Mouse (Mus musculus) stomach, embryonic 15.5 days (tissue): Measurements from ENCODE around the gene Chn2. TPM values are rescaled to one million over a fixed set of nuclear protein-coding genes. Genes with fewer than 3 reads are reported as not detected.

Source experiments
- ATAC-seq: fragments of 200-750 bp; cut with Nextera tagmentation; 2 replicates; pipeline ENCODE4 v1.8.0; 2017; ENCODE audit warnings: low read depth, moderate number of reproducible peaks, moderate TSS enrichment; ENCODE audit not compliant: insufficient read depth, low FRiP score
- H3K27ac ChIP-seq: fragments of 300-500 bp; sonication (generic); 2 replicates; pipeline ENCODE4 v1.5.1; 2015; ENCODE audit warnings: mild to moderate bottlenecking, inconsistent platforms
- H3K27me3 ChIP-seq: fragments of 300-500 bp; sonication (generic); replicated peaks from 2 replicates; pipeline ENCODE4 v1.6.1; 2015; ENCODE audit warnings: inconsistent platforms
- H3K36me3 ChIP-seq: fragments of 300-500 bp; sonication (generic); 2 replicates; pipeline ENCODE4 v1.6.1; 2015; ENCODE audit warnings: inconsistent platforms
- H3K4me1 ChIP-seq: fragments of 300-500 bp; sonication (generic); 2 replicates; pipeline ENCODE4 v1.6.1; 2015; ENCODE audit warnings: inconsistent platforms
- H3K4me2 ChIP-seq: fragments of 300-500 bp; sonication (generic); 2 replicates; pipeline ENCODE4 v1.6.1; 2015; ENCODE audit warnings: mild to moderate bottlenecking, inconsistent platforms
- H3K4me3 ChIP-seq: fragments of 300-500 bp; sonication (generic); replicated peaks from 2 replicates; pipeline ENCODE4 v1.5.1; 2015; ENCODE audit warnings: inconsistent platforms
- H3K9ac ChIP-seq: fragments of 300-500 bp; sonication (generic); 2 replicates; pipeline ENCODE4 v1.6.1; 2015; ENCODE audit warnings: inconsistent platforms
- H3K9me3 ChIP-seq: fragments of 300-500 bp; sonication (generic); 2 replicates; pipeline ENCODE4 v1.6.1; 2016; ENCODE audit warnings: inconsistent platforms
- WGBS: fragments of 180-500 bp; shearing (Covaris S2); methylation state at CpG from one replicate; pipeline ENCODE4 v1.1.7; 2015; 5-methylcytosine and 5-hydroxymethylcytosine counted together
- polyA plus RNA-seq: library from polyadenylated mRNA; unstranded; fragments of >200 nt; fragmentation: Nextera tagmentation; extraction: Ambion mirVana; gene quantifications from 2 replicates; pipeline ENCODE4 v1.2.1, GENCODE M21; 2015

Chn2 gene
- polyA plus RNA-seq, 1 experiment from 2014 or later = 15.6 TPM

DNA sequence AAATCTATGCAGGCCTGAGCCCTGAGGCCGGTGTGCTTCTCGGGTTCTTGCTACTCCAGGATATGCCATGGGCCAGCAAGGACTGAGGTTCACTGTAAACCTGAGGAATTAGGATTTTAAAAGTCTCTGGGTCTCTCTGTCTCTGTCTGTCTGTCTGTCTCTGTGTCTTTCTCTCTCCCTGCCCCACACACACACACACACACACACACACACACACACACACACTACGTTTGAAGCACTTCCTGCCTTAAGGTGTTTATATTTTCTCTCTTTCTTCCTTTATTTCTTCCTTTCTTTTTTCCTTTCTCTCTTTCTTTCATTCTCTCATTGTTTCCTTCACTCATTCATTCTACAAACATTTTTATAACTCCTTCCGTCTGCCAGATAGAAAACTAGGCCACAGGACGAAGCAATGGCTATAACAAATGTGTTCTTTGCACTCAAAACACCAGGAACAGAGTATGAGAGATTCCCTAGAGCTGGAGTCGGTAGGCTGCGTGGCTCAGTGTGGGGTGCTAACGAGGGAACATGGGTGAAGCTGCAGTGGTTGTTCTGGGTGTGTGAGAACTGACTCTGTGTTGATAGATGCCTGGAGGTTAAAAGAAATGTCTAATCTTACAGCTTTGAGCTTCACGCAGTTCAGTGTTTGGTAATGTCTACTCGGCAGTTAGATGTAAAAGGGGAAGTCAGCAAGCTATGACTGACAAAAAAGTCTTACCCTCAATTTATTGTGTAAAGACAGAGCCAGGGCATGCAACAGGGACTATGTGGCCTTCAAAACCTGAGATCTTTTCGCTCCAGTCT is 103.7 kb downstream of the Chn2 start:
- H3K9ac ChIP-seq = no peak overlapping the region
- WGBS = 66% methylated on average over 11 of the region's 11 CpGs
- H3K36me3 ChIP-seq = no peaks in the 10 kb centered on the region
- no peaks in the 10 kb centered on the region for H3K9me3 ChIP-seq
- no peak for ATAC-seq
- no peaks in the 10 kb centered on the region for H3K4me1 ChIP-seq
- H3K27ac ChIP-seq = no peak overlapping the region
- no peaks in the 10 kb centered on the region for H3K27me3 ChIP-seq
- H3K4me3 ChIP-seq = no peak overlapping the region
- H3K4me2 ChIP-seq = no peak overlapping the region

DNA sequence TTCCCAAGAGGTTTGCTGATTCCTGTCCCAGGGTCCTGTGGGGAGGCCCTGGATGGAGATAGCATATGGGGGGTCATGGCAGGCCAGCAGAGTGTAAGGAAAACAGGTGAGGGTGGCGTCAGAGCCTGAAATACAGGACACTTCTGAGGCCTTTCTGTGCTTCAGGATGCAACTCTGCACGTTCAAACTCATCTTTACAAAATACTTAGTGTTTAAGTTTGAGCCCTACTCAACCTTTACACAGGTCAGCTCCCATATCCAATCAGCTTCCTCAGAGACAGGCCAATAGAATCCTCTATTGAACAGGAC is 104.3 kb downstream of the Chn2 start:
- H3K27ac ChIP-seq = no peak overlapping the region

DNA sequence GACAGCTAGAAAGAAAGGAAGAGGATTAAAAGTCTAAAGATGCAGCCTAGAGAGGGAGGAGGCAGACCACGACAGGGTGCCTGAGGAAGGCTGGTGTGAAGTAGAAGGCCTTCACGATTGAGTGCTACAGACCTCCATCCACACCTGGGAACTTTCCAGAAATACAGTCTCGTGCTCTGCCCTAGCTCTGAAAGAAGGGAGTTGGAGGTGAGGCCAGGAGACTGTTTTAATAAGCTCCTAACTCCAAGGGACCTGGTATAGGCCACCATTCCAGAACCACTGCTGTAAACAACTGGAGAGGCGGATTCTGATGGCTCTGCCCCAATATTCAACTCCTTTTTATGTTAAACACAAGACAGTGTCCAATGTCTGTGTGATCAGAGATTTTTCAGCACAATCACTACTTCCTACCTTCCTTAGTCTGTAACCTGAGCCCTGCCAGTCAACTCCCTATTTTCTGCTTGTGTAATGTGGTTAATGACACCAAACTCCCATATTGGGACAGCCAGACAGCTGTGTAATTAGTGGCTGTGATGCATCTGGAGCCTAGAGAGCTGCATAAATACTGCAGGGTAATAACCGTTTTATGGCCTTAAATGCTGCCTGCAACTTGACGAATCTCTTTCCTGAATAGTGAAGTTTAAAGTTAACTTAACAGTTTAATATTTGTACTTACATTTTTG is 109.6 kb downstream of the Chn2 start:
- H3K4me1 ChIP-seq = no peaks in the 10 kb centered on the region
- H3K4me3 ChIP-seq = no peak overlapping the region
- no peak for ATAC-seq

More for the DNA sequence above, 104.3 kb downstream of the Chn2 start:
- ATAC-seq = no peak
- Histone ChIP-seq H3K9ac (no peak overlapping the region), H3K4me3 (no peak overlapping the region), H3K4me1 (no peaks in the 10 kb centered on the region), H3K27me3 (no peaks in the 10 kb centered on the region), H3K4me2 (no peak overlapping the region), H3K36me3 (no peaks in the 10 kb centered on the region), H3K9me3 (no peaks in the 10 kb centered on the region)
- 74% methylated on average over 2 of the region's 2 CpGs for WGBS

DNA sequence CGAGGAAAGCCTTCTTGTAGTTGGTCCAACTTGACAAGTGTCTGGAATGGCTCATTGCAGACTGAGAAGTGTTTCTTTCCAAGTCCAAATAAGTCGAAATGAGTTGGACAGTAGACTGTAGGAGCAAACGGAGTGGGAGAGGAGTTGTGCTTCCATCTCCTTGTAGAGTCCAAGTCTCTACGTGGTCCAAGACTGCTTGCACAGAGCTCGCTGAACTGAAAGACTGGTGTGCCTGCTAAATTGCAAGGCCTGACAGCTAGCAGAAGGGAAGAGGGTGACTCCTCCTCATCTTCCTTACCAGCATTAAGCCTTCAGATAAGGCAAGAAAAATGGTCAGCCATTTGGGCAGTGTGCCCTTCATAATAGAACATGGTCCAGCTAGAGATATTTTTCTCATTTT is 111.5 kb downstream of the Chn2 start:
- Histone ChIP-seq H3K4me1 (no peaks in the 10 kb centered on the region), H3K27me3 (no peaks in the 10 kb centered on the region), H3K36me3 (no peaks in the 10 kb centered on the region), H3K27ac (peak overlapping the region; percentile 36; the same call in 1 of the 2 replicates), H3K4me2 (no peak overlapping the region), H3K9me3 (no peaks in the 10 kb centered on the region), H3K9ac (no peak overlapping the region), H3K4me3 (no peak overlapping the region)
- WGBS = 49% methylated on average over 5 of the region's 5 CpGs
- ATAC-seq = peak; percentile 80; the same call in 1 of the 2 replicates

More for the DNA sequence above, 109.6 kb downstream of the Chn2 start:
- no peaks in the 10 kb centered on the region for H3K36me3 ChIP-seq
- H3K9ac ChIP-seq = no peak overlapping the region
- H3K9me3 ChIP-seq = no peaks in the 10 kb centered on the region
- 59% methylated on average over 6 of the region's 6 CpGs for WGBS
- H3K27me3 ChIP-seq = no peaks in the 10 kb centered on the region
- H3K27ac ChIP-seq = peak overlapping the region; percentile 64
- H3K4me2 ChIP-seq = no peak overlapping the region

DNA sequence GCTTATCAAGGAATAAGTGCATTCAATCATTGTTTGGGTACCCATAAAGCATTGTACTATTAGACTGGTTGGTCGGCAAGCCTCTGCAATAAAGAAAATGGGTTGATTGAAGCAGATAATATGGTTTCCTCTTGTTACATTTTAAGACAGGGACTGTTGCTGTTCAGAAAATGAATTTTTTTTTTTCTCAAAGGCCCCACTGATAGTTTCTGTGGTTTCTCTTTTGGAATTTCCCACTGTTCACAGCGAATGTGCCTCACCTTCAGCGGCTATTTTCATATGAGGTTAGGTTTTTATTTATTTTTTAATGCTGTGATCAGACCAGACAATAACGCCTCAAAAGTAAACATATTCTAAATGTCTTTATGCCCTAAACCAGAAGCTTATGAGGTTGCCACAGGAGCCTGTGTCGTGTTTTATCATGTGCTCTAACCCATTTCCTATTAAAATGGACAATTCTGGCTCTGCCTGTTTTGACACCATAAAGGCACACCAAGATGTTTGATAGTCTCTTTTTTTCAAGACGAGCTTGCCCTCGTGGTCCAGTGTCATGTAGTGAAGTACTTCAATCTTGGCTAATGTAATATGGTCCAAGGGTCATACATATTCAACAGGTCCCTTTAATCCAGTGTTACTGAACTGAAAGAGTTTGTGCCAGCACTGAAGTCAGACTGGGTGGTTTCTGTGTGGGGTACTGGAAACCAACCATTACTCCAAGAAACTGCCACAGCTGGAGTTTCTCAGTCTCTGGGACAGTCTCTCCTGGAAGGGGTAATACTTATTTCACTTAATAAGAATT is 112.3 kb downstream of the Chn2 start:
- no peak overlapping the region for H3K4me2 ChIP-seq
- no peak overlapping the region for H3K9ac ChIP-seq
- no peaks in the 10 kb centered on the region for H3K4me1 ChIP-seq
- H3K9me3 ChIP-seq = no peaks in the 10 kb centered on the region
- H3K36me3 ChIP-seq = no peaks in the 10 kb centered on the region
- peak overlapping the region; percentile 66; the same call in 1 of the 2 replicates for H3K27ac ChIP-seq
- H3K27me3 ChIP-seq = no peaks in the 10 kb centered on the region
- ATAC-seq = no peak
- 54% methylated on average over 7 of the region's 7 CpGs for WGBS
- no peak overlapping the region for H3K4me3 ChIP-seq

DNA sequence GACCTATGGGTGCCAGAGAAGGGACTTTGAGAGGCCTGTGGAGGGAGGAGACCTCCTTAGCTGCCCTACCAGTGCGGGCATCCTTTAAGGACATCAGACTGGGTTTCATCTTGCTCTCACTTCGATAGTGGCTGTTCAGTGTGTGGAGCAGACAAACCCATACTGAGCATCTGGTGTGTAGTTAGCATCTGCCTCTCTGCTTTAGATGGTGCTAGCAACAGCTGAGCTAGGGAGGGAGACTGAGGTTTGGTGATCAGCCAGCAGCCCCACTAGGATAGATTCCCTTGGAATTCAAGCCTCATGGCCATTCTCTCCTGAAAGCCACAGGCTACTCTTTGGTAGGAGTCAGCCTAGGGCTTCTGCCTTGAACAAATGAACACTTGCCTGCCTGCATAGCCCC is 117.7 kb downstream of the Chn2 start:
- H3K4me1 ChIP-seq = peaks cover 17% of the 10 kb centered on the region
- H3K4me2 ChIP-seq = no peak overlapping the region
- 86% methylated on average over 2 of the region's 2 CpGs for WGBS
- H3K27me3 ChIP-seq = no peaks in the 10 kb centered on the region
- no peak overlapping the region for H3K9ac ChIP-seq
- H3K9me3 ChIP-seq = no peaks in the 10 kb centered on the region
- ATAC-seq = no peak
- no peak overlapping the region for H3K4me3 ChIP-seq
- no peaks in the 10 kb centered on the region for H3K36me3 ChIP-seq
- no peak overlapping the region for H3K27ac ChIP-seq

DNA sequence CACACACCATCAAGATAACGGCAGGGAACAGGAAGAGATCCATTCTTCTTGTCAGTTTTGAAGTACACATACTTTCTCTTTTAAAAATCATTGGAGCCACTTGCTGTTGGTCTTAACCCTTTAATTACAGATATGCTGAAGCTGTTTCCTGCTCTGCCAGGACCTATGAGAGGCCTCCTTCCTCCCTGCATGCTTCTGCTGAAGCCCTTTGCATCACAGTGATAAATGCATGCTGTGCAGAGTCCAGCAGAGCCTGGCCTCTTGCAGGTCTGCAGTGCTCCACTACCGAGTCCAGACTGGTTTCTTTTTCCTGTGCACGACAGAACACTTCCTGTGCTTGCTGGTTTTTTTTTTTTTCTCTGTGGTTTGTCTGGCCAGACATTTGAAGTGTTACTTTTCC is 119.0 kb downstream of the Chn2 start:
- 9% methylated on average over 3 of the region's 3 CpGs for WGBS
- Histone ChIP-seq H3K9ac (no peak overlapping the region), H3K4me2 (peak overlapping the region; percentile 22)

DNA sequence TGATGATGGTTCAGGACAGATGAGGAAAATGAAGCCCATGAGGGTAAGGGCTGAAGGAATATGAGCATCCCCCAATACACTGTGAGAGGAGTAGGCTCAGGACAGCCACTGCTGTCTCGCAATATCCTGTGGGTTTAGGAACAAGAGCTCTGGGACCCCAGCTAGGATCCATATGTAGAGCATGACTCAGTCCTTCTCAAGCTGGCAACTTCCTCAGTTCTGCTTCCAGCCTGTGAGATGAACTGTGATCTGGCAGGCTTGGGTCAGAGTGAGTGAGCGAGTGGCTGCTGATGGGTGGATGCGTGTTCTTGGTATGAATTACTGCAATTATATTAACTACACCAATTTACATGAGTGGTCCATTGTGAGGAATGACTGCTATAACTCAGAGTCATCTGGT is 121.3 kb downstream of the Chn2 start:
- Histone ChIP-seq H3K4me2 (no peak overlapping the region), H3K27me3 (no peaks in the 10 kb centered on the region), H3K27ac (no peak overlapping the region), H3K9me3 (no peaks in the 10 kb centered on the region), H3K4me3 (no peak overlapping the region), H3K9ac (no peak overlapping the region), H3K4me1 (peaks cover 28% of the 10 kb centered on the region), H3K36me3 (no peaks in the 10 kb centered on the region)
- ATAC-seq = no peak
- WGBS = 90% methylated on average over 3 of the region's 3 CpGs

More for the DNA sequence above, 119.0 kb downstream of the Chn2 start:
- peak; percentile 66; the same call in 1 of the 2 replicates for ATAC-seq
- Histone ChIP-seq H3K36me3 (no peaks in the 10 kb centered on the region), H3K4me3 (no peak overlapping the region), H3K27ac (peak overlapping the region; percentile 33; the same call in 1 of the 2 replicates), H3K9me3 (no peaks in the 10 kb centered on the region), H3K27me3 (no peaks in the 10 kb centered on the region), H3K4me1 (peaks cover 28% of the 10 kb centered on the region)

DNA sequence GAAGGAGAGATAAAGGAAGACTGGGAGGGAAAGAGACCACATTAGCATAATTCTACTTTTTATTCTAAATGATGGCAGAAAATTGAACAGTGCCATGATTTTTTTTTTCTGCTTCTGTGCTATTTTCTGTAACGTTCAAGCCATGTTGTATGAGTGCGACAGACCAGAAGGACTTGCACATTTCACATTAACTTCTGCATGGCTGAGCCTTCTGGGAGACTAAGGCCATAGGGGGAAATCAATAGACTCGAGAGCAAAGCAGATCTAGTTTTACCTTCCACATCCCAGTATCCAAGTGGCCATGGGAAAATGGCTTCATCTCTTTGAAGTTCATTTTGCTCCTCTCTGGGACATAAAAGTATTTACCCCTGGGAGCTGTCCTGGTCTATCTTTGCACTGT is 121.9 kb downstream of the Chn2 start:
- Histone ChIP-seq H3K4me1 (peaks cover 28% of the 10 kb centered on the region), H3K36me3 (no peaks in the 10 kb centered on the region), H3K27ac (no peak overlapping the region), H3K4me2 (no peak overlapping the region), H3K27me3 (no peaks in the 10 kb centered on the region), H3K4me3 (no peak overlapping the region), H3K9me3 (no peaks in the 10 kb centered on the region), H3K9ac (no peak overlapping the region)
- no peak for ATAC-seq
- 84% methylated on average over 3 of the region's 3 CpGs for WGBS

DNA sequence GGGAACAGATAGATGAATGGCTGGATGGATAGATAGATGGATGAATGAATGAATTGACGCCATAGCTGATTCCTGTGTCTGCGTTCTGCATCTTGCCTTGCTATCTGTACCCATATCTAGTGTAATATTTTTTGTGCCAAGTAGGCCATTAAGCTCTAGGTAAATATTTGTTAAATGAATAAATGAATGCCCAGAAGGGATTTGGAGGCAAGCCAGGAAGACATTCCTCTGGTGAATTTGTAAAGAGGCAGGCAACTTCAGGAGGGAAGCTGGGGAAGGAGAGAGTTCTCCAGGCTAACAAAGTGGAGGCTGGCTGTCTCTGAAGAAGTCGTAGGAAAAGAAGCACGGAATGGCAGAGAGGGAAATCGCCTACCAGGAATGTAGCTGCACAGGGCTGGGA is 123.0 kb downstream of the Chn2 start:
- H3K4me2 ChIP-seq = no peak overlapping the region
- no peak overlapping the region for H3K9ac ChIP-seq
- no peaks in the 10 kb centered on the region for H3K36me3 ChIP-seq
- no peak overlapping the region for H3K4me3 ChIP-seq
- peaks cover 27% of the 10 kb centered on the region for H3K4me1 ChIP-seq
- WGBS = 34% methylated on average over 5 of the region's 5 CpGs
- ATAC-seq = no peak
- H3K9me3 ChIP-seq = no peaks in the 10 kb centered on the region
- peak overlapping the region; percentile 64 for H3K27ac ChIP-seq
- no peaks in the 10 kb centered on the region for H3K27me3 ChIP-seq

DNA sequence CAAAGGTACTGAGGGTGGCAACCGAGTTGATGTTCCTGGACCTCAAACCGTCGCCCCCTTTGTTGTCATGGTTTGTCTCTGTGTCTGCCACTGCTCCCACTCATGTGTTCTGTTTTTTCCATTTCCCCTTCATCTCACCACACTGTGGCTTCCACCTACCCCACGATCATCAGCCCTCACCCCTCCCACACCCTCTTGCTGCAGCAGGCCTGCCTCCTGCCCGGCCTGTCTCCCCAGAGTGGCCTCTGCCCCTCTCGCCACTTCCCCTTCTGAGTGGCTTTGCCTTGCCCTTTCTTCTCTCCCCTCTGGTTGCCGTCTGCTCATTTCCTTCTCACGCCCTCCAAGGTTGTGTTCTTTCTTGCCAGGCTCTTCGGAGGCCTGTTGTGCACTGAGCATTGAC is 123.4 kb downstream of the Chn2 start:
- no peak overlapping the region for H3K9ac ChIP-seq
- no peak overlapping the region for H3K4me3 ChIP-seq
- peaks cover 23% of the 10 kb centered on the region for H3K4me1 ChIP-seq
- H3K27me3 ChIP-seq = no peaks in the 10 kb centered on the region
- H3K4me2 ChIP-seq = no peak overlapping the region
- H3K27ac ChIP-seq = peak overlapping the region; percentile 64
- H3K36me3 ChIP-seq = no peaks in the 10 kb centered on the region
- no peak for ATAC-seq
- no peaks in the 10 kb centered on the region for H3K9me3 ChIP-seq
- 53% methylated on average over 9 of the region's 9 CpGs for WGBS

DNA sequence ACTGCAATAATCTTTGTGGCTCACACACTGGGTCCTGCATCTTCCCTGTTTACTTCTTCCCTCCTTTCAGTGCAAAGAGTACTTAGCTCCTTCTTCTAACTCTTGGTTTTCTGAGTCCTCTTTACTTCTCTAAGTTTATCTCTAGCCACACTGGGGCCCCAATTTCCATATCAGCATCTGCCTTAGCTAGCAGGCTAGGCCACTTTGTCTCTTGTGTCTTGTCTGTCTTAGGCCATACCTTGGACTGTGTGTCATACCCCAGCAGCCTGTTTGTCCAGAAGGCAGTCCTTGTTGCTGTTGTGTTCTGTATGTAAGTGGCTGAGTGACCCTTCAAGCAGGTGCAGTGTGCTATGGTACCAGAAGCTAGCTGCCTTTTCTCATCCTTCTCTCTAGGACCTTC is 124.3 kb downstream of the Chn2 start:
- H3K4me3 ChIP-seq = no peak overlapping the region
- H3K27me3 ChIP-seq = no peaks in the 10 kb centered on the region
- H3K4me2 ChIP-seq = no peak overlapping the region
- H3K9me3 ChIP-seq = no peaks in the 10 kb centered on the region
- peaks cover 17% of the 10 kb centered on the region; the same call in 1 of the 2 replicates for H3K4me1 ChIP-seq
- H3K27ac ChIP-seq = no peak overlapping the region
- no peak for ATAC-seq
- H3K36me3 ChIP-seq = no peaks in the 10 kb centered on the region
- no peak overlapping the region for H3K9ac ChIP-seq
